Mouse (Mus musculus) CD8-positive naive resting alpha-beta T cell, adult 57 days (primary cell): Measurements from ENCODE around the gene Rpl22l1. TPM values are rescaled to one million over a fixed set of nuclear protein-coding genes. Genes with fewer than 3 reads are reported as not detected.

ENCODE experiments used
- total RNA-seq: library from RNA; stranded (reverse); gene quantifications from one replicate; pipeline ENCODE4 v1.2.4, GENCODE M21; 2023

Gene Rpl22l1
- 398 TPM for total RNA-seq

GRCm38 (mm10) chr3:28805301-28806097 lies at the start of gene Rpl22l1:
TSS of gene Rpl22l1 (plus strand) at chr3:28805436.

GRCm38 (mm10) chr3:28780994-28781393 lies 24.2 kb upstream of the Rpl22l1 start, which contains the start of gene Eif5a2:
TSS of gene Eif5a2 (plus strand) at chr3:28781276.

Other genes with a start within 250 kb of the Rpl22l1 start
- gene Slc2a2, start 107.5 kb upstream of the Rpl22l1 start, total RNA-seq = not detected
- gene Eif5a2, start 24.2 kb upstream of the Rpl22l1 start, total RNA-seq = 4.7 TPM
- not detected for gene Gm1527, start 87.2 kb downstream of the Rpl22l1 start, total RNA-seq